Mouse (Mus musculus): ENCODE results near the gene Zscan2.
A peak's percentile ranks its signal among the peaks of the same experiment; 100 is the strongest.

Zscan2 gene

DNA sequence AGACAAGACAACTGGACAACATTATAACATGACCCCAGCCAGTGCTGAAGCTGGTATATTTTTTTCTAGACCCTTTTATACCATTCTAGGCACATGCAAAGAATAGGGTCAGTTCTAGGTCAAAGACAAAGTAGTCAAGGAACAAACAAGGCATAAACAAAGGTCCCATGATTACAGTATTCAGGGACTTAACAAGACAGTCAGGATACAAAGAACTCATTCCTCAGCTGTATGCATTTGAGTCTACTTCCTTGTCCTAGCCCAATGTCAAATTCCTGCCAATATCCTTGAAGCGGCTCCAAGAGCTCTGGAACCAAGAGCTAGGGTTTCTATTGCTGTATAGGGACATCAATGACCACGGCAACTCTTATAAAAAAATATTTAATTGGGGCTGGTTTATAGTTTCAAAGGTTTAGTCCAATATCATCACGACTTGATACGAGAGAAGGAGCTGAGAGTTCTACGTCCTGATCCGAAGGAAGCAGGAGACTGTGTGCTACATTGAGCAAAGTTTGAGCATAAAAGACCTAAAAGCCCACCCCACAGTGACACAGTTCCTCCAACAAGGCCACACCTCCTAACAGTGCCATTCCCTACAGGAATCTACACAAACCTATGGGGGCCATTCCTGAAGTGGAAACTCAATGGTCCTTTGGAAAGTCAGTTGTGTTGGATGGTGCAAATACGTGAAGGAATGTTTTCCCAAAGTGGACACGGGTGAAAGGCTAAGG lies 16.6 kb upstream of the Zscan2 start:
- DNase-seq (ENCODE audit: low spot score), result no peak

DNA sequence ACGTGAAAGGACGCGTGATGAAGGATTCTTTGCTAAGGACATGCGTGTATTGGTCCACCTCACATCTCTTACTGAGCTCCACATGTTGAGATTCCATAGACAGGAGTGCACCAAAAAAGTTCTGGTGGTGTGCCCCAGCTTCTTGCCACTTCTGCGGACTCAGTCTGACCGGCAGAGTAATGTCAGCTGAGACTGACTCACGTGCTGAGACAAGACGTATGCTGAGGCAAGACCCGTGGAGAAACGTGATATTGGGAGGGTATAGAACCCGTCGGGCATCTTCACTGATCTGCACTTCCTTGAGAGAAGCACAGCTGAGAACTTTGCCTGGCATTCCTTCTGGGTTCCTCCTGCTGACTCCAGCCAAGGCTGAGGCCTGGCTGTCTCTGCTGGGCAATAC lies 16.0 kb upstream of the Zscan2 start:
- DNase-seq (ENCODE audit: low spot score), result no peak

DNA sequence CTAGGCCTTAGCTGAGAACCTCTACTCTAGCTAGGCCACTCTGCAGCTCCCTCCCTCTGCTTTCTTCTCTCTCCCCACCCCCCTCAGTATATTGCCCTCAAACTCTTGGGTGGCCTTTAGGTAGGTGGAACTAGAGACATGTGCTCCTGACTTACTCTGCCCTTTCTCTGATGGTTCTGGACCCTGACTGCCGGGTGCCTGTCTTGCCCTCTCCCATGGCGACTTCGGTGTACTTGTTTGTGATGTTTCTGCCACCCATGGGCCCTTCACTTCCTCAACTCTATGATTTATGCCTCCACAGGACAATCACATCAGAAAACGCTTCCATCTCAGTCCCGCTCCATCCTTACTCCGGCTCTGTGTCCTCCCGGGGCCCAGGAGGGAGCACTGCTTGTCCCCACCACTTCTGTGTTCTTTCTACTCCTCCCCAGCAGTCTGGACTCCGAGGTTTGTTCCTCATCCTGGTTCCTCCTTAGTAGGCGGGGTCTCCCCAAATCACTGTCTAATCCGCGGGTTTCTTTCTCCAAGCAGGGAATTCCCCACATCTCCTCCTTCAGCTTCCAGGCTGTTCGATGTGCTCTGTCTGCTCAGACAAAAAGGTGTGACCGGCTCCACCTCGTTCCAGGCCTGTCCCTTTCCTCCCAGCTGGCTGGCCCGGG lies 15.0 kb upstream of the Zscan2 start:
- DNase-seq (ENCODE audit: low spot score), result no peak

DNA sequence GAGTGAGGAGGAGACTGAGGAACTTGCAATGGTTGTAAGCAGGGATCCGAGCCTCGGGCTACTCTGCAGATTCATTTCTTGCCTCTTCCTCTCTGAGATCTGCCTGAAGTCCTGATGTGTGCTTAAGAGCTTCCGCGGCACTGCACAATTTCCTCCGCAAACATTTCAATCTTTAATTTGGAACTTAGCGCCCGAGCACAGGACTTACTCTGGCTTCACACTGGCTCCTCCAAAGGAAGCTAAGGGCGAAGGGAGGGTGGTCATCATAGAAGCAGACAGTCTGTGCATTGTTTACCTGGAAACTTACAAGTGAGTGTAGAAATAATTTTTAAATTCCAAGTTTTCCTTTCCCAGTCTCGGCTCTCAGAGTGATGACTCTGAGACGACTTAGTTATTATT lies 14.4 kb upstream of the Zscan2 start:
- no peak for DNase-seq (ENCODE audit: low spot score)

DNA sequence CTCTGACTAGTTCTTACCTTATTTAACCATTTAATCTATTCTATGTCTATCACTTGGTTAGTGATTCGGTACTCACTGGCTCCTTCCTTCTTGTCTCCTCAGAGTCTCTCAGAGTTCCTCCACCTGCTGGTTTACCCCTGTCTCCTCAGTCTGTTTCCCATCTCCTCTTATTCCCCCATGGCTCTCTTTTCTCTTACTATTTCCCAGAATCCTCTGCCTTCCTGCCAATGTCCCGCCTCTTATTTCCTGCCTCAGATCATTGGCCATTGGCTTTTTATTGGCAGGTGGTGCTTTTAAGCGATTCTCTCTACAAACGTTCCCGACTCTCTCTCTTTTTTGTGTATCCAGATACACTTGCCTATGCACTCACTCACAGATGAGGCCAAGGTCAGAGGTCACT lies 14.0 kb upstream of the Zscan2 start:
- DNase-seq (ENCODE audit: low spot score), result no peak

DNA sequence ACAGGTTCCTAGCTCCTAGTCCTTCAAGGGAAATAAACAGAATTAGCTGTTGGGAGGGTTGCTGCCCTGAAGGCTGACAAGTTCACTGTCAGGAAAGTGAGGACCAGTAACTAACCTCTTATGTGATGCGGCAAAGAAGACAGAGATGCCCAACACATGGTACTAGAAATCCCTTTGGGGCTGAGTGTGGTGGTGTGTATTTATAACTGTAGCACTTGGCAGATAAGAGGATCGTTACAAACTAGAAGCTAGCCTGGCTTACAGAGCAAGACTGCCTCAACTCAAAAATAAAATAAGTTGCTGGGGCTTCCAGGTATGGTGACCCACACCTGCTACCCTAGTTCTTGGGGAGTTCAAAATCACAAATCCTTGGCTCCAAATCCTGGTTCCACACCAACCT lies 11.5 kb upstream of the Zscan2 start:
- no peak for DNase-seq (ENCODE audit: low spot score)

DNA sequence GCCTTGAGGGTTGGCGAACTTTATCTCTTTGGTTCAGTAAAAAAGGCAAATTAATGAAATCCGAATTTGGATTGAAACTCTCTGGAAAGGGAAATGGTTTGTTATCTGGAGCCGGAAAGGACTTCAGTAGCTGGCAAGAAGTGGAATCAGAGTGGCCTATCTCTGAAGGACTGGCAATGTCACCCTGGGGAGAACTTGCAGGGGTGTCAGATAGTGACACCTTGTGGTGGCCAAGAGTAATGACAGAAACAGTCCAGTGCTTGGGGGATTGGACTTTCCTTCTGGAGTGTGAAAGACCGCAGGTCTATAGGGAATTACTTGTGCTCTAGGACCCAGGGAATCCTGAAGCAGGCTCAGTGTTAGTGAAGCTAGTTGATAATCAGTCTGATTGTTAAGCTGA lies 11.0 kb upstream of the Zscan2 start:
- peak; percentile 62 for DNase-seq (ENCODE audit: low spot score)

DNA sequence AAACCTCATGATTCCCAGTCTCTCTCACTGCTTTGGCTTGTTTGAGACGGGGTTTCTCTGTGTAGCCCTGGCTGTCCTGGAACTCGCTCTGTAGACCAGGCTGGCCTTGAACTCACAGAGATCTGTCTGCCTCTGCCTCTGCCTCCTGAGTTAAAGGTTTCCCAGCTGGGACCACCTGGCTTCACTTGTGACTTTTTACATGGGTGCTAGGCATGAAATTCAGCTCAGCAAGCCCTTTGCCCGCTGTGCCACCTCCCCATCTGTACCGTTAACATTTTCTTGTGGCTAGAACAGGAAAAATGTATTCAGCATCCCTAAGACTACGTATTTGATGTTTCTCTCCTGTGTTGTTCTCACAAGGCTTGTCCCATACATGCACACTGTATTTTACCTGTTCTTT lies 10.2 kb upstream of the Zscan2 start:
- no peak for DNase-seq (ENCODE audit: low spot score)

DNA sequence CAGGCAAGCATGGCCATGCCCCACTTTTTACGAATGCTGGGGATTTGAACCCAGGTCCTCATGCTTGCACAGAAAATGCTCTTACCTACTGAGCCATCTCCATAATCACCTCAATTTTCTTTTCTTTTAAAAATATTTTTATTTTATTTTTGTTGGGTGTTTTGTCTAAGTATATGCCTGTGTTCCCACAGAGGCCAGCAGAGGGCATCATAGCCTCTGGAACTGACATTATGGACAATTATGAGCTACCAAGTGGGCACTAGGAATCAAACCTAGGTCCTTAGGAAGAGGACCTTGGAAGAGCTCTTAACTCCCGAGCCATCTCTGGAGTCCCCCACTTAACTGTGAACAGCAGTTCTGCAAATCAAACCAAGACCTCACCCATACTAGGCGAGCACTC lies 7.5 kb upstream of the Zscan2 start:
- DNase-seq (ENCODE audit: low spot score), result no peak

DNA sequence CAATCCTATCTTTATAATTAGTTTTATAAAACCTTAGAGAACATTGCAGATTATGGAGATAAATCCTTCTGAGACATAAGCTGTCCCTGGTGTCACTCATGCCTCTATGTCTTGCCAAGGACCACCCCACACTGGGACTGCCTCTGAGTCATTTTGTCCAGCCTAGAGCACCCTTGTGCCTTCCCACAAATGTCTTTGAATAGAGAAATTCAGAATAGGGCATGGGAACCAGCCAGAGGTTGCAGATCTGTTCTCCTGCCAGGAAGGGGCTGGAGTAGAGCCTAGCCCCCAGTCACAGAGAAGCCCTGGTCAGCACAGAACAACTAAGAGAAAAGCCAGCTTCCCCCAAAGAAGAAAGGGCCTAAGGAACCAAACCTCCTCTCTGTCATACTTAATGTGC lies 5.4 kb upstream of the Zscan2 start:
- no peak for DNase-seq (ENCODE audit: low spot score)

DNA sequence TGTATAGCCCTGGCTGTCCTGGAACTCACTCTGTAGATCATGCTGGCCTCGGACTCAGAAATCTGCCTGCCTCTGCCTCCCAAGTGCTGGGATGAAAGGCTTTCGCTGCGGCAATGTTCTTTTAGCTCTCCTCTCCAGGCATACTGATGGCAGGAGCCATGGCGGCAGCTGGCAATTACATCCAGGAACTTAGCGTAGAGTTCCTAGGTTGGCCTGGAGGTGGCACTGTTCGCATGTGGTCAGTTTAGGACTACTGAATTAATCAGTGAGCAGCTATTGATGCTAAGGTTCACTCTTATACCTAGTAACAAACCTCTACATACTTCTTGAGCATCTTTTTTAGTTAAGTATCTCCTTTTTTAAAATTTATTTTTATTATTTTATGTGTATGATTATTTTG lies 3.5 kb upstream of the Zscan2 start:
- DNase-seq (ENCODE audit: low spot score), result peak; percentile 61

DNA sequence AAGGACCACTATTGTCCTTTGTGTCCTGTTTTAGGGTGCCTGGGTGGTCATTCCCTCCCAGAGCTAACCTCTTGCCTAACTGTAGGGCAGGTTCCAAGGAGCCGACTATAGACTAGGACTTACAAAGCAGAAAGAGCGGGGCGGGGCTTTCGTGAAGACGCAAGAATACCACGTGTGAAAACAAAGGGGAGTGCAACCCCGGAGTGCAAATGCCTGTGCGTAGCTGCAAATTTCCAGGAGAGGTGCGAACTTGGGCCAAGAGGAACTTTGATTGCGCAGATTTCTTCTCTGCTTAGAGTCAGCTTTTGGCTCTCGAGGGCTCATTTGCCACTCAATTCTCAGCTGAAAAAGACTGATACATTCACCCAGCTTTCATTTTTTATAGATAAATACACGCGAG lies 493 bp upstream of the Zscan2 start:
- peak; percentile 59 for DNase-seq (ENCODE audit: low spot score)

DNA sequence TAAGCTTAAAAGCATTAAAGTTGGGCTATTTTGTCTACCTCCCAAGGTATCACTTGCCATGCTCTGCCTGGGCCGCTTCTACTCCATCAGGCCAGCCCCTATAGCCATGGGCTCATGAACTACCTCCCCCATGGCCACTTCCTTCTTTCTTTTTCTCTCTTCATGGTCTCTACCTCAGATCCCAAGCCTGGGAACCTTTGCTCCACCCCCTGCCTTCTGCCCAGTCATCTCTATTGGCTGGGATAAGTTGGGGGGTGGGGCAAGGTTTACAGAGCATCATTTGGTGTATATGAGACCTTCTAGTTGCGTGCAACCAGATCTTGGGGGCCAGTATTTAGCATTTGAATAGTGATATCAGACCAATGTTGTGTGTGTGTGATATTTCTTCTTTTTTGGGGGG lies 1.8 kb downstream of the Zscan2 start:
- no peak for DNase-seq (ENCODE audit: low spot score)

DNA sequence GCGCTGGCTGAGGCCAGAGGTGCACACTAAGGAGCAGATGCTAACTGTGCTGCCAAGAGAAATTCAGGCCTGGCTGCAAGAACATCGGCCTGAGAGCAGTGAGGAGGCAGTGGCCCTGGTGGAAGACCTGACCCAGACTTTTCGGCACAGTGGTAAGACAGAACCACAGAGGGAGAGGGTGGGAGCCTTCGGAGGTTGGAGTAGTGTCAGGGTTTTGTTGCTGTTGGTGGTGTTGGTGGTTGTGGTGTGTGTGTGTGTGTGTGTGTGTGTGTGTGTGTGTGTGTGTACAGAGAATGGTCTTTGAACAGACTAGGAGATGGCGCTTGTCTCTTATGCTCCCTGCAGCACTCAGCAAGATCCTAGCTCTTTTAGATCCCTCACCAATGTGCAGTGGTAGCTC lies 2.8 kb downstream of the Zscan2 start:
- DNase-seq (ENCODE audit: low spot score), result no peak

DNA sequence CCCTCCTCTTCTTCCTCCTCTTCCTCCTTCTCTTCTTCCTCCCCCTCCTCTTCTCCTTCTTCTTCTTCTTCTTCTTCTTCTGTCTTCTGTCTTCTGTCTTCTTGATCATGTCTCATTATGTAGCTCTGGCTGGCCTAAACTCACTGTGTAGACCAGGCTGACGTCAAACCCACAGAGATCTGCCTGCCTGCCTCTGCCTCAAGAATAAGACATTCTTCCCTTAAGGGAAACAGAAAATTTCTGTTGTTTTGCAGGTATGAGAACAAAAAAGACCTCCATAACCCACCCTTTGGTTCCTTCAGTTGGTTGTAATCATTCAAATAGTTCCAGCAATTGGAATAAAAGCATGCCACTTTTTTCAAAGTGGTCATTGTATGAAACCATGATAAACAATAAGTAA lies 3.4 kb downstream of the Zscan2 start:
- DNase-seq (ENCODE audit: low spot score), result no peak

DNA sequence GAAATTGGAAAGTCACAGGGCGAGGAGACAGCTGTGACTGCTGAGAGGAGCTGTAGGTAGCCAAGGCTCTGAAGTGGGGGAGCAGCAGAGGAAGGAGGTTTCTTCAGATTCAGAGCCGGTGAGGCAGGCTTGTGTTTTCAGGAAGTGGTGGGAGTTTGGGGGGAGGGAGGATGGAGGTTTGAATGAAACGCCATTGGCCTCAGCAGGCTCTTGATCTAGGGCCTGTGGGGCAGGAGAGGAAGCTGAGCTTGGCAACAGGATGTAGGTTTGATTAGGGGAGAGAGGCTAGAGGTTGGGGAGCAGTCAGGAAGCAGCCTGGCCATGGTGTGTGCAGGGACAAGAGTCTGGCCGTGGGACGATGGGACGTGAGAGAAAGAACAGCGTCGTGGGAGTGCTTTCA lies 4.1 kb downstream of the Zscan2 start:
- no peak for DNase-seq (ENCODE audit: low spot score)

DNA sequence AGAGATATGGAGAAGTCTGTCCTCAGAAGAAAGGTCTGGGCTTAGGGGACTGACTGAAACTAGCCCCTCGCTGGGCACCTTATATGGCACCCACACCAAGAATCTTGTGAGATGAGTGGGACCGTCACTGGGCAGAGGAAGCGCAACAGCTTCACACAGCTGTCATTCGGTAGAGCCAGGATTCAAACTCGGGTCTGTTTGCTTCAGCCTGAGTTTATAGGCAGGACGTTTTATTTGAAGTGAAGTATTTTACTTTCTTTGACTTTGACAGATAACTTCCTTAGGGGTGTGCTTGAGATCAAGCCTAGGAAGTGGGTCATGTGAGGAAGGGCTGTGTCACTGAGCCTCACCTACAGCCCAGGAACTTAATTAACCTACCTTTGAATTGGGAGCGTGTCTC lies 4.8 kb downstream of the Zscan2 start:
- DNase-seq (ENCODE audit: low spot score), result no peak

DNA sequence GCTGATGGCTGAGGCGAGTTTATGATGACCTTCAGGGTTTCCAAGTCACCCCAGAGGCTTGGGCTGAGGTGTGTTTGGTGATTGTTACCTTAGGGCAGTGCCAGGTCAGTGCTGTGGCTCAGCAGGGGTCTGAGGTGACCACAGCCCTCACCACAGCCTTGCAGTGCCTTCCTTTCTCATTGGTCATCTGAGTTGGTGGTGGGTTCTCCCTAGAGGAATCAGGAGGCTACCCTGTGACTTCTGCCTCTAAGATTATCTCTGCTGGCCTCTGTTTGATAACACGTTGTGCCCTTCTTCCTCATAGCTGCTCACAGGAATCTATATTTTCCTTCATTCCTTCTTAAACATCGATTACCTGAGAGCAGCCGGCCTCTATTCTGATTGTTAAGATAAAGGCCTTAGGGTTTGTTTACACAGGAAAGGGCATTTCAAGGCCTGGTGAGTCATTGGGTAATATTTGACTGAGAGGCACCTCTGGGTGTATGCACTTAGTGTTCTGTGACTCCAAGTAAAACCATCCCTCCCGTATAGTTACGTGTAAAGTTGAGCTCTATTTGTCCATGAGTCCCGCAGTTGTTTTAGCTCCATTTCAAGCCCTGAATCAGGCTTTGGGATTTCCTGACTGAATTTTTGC lies 5.9 kb downstream of the Zscan2 start:
- peak; percentile 75 for DNase-seq (ENCODE audit: low spot score)

DNA sequence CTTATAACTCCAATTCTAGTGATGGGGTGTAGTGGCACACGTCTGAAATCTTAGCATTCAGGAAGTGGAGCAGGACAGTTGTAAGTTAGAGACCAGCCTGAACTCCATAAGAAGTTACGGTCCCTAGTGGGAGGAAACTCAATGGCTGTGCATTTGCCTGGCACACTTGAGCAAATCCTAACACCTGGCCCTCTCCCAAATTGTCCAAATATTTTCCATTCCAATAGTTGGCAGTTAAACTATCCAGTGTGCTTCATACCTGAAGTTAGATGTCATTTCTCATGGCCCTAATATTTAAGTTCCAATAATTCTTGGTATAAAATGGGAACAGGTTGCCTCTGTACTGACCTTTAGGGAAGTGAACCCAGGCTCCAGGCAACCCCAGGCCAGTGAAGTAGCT lies 8.0 kb downstream of the Zscan2 start:
- DNase-seq (ENCODE audit: low spot score), result no peak

DNA sequence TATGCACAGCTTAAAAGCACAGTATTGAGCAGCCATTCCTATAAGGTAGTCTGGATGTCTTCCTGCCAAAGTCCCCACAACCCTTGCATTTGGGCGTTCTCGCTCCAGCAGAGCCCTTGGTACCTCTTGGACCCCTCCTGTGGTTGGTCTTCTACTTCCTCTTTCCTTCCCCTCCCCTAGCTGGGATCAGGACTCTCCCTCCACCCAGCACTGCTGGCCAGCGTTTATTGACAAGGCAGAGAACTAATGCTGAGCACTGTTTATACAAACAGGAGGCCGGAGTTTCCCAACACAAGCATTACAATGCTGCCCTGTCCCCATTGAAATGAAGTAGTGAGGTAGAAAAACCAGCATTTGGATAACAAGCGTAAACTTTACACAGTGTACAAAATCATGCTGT lies 12.3 kb downstream of the Zscan2 start:
- DNase-seq (ENCODE audit: low spot score), result no peak

DNA sequence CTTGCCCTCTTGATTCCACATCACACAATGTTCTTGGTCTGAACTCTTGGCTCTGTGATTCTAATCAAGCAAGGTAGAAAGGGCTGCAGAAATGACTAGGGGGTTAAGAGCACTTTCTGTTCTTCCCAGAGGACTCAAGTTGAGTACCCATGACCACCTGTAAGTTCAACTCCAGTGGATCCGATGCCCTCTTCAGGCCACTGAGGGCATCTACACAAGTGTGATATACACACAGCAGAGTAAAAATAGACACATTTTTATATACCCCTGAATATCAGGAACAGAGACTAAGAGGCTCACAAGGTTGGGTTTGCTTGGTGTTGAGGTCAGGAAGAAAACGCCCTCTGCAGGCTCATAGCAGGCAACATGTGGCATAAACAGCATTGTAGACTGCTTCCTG lies 12.9 kb downstream of the Zscan2 start:
- DNase-seq (ENCODE audit: low spot score), result no peak

DNA sequence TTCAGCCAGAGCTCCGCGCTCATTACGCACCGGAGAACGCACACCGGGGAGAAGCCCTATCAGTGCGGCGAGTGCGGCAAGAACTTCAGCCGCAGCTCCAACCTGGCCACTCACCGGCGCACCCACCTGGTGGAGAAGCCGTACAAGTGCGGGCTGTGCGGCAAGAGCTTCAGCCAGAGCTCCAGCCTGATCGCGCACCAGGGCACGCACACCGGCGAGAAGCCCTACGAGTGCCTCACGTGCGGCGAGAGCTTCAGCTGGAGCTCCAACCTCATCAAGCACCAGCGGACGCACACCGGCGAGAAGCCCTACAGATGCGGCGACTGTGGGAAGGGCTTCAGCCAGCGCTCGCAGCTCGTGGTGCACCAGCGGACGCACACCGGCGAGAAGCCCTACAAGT lies 15.0 kb downstream of the Zscan2 start:
- no peak for DNase-seq (ENCODE audit: low spot score)

DNA sequence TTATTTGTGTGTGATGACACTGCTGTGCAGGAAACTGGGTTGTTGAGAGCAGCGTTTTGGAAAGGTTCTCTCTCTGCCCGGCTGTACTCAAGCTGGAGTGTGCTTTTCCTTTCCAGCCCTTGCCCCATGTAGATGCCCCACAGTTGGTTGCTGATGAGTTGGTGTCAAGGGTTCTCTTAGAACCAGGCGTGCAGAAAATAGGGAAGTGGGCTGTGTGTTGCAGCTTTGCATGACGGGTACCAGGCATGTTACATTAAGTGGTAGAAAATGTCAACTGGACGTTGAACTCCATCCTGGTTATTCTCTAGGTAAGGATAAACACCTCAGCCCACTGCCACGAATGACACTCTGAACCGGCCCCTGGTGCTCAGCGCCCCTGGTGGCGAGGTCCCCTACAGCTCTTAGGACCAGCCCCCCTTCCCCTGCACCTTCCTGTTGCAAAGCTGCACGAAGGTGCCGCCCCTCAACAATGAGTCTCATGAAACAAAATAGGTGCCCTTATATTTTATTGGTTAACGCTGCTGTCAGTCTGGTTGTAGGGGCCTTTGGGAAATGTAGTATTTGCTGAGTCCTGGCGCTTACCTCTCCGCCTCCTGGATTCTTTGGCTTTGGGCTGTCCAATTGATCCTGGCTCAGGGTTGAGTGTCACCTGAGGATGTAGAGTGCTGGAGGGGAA lies 22.2 kb downstream of the Zscan2 start:
- DNase-seq (ENCODE audit: low spot score), result peak; percentile 89
